Mouse (Mus musculus) hematopoietic stem cell, adult 5-6 weeks (primary cell): ENCODE measurements around the gene Fcrl1. TPM values are rescaled to one million over a fixed set of nuclear protein-coding genes. Genes with fewer than 3 reads are reported as not detected.
"Not testable (repeated sequence)": the region's sequence is repeated elsewhere in the genome, so short reads cannot be mapped to it uniquely, and the experiment has no call there.

Experiments
- ATAC-seq, 2 experiments: fragments of 125-278 bp in 1 of 2; replicated peaks in 1 of 2; 2 replicates each; pipeline ENCODE4 v1.8.0; 2016 to 2017; ENCODE audit warnings: inconsistent platforms in 2 of 2, mild to moderate bottlenecking in 2 of 2, moderate number of reproducible peaks in 2 of 2, low read depth in 1 of 2, moderate TSS enrichment in 1 of 2; ENCODE audit not compliant: low FRiP score in 2 of 2, poor library complexity in 2 of 2, severe bottlenecking in 2 of 2, insufficient read depth in 1 of 2, low TSS enrichment in 1 of 2
- total RNA-seq: library from RNA; stranded (forward); fragments of 172-1452, 232-1000 nt; gene quantifications from 2 replicates; pipeline ENCODE4 v1.2.3, GENCODE M21; 2017

The Fcrl1 gene
- 3.7 and 6.4 TPM in 2 replicates for total RNA-seq

DNA sequence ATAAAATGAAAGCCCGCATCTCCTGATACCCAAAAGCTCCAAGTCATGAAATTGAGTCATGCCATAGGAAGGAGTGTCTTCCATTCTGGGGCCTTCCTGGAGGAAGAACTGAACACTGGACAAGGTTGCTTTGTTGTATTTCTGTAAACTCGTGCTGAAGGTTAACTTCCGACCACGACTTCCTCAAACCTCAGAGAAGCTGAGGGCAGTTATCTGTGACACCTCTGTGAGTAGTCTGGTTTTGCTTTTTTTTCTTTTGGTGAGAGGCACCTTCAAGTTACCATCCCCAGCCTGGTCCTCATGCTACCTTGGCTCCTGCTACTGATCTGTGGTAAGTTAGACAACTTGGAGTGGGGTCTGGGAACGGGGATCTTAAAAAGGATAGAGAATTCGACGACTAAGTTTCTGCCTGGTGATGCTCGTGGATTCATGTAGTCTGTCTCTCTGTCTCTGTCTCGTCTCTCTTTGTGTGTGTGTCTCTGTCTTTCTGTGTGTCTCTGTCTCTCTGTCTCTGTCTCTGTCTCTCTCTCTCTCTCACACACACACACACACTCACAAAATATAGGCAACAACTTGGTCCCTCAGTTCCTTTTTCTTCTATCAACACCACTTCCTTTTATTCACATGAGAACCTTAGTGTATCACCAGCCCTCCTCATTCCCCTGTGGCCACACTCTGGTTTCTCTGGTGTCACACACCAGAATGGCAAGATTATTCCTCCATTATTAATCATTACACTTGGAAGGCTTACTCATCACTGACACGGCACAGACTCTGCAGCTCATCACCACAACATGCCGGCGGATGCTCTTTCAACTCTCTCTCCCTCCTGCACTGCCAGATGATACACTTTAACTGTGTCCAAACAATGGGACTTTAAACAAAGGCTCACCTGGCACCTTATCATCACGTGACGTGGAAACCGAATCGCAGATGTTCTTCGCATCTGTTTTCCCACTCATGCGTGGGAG is at the start of gene Fcrl1:
Gene Fcrl1 (plus strand): TSS at position 193 of the 971 bp plus-strand sequence.
- peak; percentile 79 to 84 for ATAC-seq

DNA sequence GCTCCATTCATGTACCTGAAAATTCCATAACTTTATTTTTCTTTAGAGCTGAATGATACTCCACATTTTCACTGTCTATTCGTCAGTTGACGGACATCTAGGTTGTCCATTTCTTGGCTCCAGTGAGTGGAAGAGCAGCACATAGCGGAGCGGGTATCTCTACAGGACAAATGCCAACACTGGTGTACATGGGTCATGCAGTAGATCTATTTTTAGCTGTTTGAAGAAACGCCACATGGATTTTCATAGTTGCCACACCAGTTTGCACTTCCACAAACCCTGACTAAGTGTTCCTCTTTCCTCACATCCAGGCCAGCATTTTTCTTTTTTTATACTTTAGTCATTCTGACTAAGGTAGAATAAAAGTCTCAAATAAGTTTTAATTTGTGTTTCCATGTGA is 38.3 kb upstream of the Fcrl1 start:
- ATAC-seq, result no peak

DNA sequence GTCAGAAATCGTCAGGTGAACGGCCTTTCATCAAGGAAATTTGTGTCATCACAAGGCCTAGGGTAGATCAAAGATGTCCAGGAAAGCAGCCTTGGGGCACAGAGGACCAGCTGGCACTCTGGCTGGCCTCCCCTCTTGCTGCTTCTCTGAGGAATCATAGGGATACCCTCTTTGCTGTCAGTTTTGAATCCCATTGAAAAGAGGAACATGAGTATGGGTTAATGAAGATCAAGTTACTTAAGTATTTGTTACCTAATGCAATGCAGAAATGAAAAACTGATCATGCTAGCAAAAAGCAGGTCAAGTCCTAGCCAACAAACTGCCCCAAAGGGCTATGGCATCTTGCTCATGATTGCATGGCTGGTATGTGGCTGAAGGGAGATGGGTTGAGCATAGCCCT is 25.2 kb upstream of the Fcrl1 start:
- ATAC-seq, result not testable (repeated sequence)

DNA sequence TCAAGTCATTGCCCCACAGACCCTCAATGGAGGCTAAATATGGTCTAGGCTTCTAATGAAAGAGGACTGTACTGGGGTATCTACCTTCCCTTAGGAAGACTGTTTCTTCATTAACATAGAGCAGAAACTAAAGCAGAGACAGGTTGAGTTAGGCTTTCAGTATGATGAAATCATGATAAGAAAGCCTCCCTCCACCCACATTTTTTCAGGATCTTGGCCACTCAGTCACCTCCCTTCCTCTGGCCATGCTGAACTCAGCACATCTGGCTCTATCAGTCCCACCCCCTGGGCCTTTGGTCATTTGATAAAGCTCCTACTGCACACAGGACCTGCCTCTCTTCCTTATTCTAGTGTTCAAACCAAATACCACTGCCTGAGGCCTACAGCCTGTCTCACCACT is 18.6 kb upstream of the Fcrl1 start, which contains the start of gene Cd5l:
Gene Cd5l (plus strand): TSS at position 301 of the 400 bp plus-strand sequence.
- ATAC-seq, result no peak

DNA sequence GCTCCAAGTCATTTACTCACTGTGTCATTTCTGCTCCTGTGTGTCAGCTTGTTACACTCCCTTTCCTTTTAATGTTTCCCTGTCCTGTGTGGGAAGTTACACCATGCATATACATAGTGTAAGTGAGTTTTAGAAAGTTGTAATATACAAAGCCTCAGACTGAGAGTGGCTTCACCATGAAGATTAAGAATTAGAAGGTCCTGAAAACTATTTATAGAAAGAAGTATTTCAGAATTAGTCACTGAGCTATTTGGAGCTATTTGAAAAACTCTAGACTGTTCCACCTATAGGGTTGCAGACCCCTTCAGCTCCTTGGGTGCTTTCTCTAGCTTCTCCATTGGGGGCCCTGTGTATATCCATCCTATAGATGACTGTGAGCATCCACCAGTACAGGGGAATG is 17.0 kb upstream of the Fcrl1 start:
- no peak for ATAC-seq

DNA sequence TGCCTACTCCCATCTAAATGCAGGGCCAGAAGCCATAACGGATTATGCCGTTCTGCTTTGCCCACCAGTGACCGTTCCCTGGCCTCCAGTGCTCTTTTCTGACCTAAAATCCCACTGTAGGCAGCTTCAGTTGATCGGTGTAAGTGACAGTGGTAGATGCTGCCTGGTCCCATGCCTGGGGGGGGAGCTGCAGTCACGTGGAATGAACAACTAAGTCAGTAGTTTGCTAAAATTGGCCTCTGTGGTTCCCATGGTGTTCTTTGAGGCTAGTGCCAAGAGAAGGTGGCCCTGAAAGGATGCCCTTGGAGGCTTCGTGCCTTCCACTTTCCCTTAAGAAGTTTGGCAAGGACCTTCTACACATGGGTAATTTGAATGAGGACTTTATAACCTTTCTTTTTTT is 15.7 kb upstream of the Fcrl1 start:
- ATAC-seq, result no peak

DNA sequence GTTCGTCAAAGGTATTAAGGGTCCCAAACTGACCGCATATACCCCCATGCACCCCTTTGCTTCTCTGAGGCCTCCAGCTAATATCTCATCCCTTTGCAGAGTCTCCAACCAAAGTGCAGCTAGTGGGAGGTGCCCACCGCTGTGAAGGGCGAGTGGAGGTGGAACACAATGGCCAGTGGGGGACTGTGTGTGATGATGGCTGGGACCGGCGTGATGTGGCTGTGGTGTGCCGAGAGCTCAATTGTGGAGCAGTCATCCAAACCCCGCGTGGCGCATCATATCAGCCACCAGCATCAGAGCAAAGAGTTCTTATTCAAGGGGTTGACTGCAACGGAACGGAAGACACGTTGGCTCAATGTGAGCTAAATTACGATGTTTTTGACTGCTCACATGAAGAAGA is 10.5 kb upstream of the Fcrl1 start:
- ATAC-seq, result no peak

DNA sequence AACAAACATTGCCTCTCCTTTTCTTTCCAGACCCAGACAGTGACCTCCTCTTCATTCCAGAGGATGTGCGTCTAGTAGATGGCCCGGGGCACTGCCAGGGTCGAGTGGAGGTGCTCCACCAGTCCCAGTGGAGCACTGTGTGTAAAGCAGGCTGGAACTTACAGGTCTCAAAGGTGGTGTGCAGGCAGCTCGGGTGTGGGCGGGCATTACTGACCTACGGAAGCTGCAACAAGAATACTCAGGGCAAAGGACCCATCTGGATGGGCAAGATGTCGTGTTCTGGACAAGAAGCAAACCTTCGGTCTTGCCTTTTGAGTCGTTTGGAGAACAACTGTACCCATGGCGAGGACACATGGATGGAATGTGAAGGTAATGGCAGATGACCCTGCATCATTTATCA is 8.7 kb upstream of the Fcrl1 start:
- no peak for ATAC-seq

DNA sequence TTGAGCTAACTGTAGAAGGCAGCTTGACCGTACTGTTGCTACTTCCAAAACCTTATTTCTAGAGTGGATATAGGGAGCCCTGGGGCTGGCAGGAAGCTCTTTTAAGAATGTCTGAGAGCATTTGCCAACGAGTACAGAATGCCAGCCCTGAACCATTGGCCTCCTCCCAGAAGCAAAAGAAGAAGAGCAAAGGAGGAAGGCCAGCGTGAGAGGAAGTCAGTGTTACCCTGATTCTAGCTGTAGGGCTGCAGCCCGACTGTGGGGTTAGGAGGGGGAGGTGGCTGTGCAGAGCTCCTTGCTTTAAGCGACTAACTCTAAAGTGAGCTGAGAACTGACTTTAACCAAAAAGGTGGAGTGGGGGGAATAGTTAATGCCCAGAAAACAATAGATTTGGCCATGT is 7.0 kb upstream of the Fcrl1 start:
- peak; percentile 42 to 78; a peak in 2 of 4 replicates for ATAC-seq

DNA sequence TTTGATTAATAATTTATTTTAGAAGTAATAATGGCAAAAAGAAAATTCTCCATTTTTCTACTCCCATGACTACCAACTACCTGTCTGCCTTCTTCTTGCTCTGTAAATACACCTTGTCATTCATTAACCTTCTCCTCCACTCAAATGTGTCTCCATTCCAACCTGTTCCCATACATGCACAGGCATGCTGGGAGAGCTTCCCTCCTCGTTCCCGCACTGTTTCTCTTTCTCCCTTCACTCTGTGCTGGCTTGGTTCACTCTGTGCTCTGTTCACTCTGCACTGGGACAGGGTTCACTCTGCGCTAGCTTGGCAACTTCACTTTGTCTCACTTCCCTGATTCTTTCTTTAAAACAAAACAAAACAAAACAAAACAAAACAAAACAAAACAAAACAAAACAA is 1.0 kb downstream of the Fcrl1 start:
- no peak for ATAC-seq

DNA sequence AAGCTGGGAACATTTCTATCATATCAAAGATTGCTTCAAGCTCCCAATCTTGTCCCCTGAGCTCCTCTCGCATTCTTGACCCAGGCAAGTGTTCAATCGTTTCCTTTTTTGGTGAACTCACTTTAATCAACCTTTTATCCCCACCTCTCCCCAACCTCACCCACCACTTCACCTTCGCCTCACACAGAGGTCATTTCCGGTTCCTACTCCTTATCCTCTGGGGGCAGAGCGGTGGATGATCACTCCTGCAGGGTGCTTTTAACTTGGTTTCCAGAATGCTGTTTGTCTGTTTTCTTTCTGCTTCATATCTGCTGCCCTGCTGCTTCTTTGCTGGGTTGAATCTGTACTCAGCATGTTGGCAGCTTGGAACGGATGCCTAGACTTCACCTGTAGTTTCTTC is 1.5 kb downstream of the Fcrl1 start:
- ATAC-seq, result no peak

DNA sequence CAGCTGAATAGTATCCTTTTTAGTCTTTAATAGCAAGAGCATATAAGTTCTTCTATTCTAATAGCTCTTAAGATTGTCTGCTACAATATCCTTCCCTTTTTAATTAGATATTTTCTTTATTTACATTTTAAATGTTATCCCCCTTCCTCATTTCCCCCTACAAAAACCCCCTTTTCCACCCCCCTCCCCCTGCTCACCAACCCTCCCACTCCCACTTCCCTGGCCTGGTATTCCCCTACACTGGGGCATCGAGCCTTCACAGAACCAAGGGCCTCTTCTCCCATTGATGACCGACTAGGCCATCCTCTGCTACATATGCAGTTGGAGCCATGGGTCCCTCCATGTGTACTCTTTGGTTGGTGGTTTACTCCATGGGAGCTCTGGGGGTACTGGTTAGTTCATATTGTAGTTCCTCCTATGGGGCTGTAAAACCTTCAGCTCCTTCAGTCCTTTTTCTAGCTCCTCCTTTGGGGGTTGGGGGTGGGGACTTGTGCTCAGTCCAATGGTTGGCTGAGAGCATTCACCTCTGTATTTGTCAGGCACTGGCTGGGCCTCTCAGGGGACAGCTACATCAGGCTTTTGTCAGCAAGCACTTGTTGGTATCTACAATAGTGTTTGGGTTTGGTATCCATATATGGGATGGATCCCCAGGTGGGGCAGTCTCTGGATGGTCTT is 3.6 kb downstream of the Fcrl1 start:
- ATAC-seq, result not testable (repeated sequence)

DNA sequence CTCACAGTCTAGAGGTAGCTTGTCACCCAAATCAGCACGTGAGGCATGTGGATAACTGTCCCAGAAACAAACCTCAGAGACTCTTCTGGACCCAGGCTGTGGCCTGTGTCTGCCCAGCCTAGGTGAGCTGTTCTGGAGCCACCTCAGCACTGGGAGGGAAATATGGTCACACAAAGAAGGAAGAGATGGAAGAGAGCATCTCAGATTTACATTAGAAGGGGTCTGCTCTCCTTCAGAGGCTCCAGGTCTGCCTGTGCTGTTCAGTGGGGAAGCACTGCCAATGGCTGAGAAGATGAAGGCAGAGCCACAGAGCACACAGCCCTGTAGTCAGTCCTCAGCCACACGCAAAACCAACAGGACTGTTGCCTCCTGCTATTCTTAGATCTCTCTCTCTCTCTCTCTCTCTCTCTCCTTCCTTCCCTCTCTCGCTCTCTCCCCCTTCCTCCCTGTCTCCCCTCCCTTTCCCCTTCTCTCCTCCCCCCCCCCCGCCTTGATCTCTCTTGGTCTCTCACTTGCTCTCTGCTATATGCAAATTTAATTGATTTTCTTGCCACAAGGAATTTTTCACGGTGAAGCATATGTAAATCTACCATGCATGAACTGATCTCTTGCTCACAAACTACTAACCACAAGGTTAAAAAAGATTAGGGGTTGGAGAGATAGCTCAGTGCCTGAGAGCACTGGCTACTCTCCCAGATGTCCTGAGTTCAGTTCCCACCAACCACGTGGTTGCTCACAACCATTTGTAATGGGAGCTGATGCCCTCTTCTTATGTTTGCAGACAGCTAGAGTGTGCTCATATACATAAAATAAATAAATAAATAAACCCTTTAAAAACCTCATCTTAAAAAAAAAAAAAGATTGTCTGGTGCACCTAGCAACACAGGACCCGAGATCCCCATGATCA is 5.9 kb downstream of the Fcrl1 start:
- ATAC-seq, result peak; percentile 17 to 21; a peak in 1 of 4 replicates

DNA sequence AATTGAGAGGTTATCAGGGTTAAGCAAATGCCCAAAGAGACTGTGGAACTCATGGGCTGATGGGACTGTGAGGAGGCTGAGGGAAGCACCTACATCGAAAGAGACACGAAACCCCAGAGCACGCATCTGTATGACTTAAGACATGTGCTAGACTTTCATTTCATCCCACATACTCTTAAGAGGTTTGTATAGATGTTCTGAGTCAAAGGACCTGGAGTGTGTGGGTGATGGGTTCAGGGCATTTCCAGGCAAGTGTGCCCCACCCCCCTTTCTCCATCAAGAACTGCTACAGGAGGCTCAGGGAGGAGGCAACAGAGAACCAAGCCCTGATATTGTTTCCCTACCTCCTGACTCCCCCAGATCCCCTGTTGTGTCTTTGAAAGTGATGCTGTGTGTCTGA is 7.1 kb downstream of the Fcrl1 start:
- no peak for ATAC-seq

DNA sequence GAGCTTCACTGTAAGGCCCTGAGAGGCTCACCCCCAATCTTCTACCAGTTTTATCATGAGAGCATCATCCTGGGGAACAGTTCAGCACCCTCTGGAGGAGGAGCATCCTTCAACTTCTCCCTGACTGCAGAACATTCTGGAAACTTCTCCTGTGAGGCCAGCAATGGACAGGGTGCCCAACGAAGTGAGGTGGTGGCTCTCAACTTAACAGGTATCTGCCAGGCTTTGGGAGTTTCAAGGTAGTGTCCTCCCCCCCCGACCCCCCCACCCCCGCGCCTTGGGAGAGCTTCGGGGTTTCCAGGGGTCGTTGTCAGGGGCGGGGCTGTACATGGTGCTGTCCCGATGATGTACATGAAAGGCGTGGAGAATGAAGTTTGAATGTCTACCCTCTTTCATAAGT is 8.9 kb downstream of the Fcrl1 start:
- no peak for ATAC-seq

DNA sequence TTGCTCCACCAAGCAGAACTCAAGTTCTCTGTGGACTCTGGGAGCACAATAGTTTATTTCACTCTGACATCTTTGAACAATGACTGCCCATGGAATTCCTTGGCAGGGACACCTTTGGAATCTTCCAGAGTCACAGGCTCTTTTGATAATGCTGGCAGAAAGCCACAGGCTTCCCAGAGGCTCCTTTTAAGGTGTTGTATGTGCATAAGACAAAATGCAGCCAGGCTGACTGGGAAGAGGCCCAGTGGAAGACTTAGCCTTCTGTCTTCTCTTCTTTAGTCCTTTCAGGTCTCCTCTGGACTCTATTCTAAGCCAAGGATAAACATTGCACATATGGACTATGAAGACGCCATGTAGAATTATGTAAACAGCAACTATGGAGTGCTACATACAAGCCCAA is 14.7 kb downstream of the Fcrl1 start:
- ATAC-seq, result no peak

DNA sequence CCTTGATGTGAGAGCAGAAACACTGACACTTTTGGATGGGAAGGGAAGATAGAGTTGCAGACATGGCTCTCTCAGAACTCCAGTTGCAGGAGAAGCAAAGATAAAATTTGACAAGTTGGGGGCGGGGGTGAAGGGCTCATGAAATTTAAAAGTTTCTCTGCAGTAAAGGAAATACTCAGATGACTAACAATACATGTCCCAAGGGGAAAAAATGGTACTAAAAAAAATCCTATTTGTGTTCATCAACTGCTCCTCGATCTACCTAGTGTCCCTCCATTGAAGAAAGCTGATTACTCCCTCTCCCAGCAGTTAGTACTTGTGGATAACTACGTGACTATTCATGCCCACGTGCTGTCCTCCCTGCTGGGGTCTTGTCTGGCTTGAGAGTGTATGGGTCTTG is 22.6 kb downstream of the Fcrl1 start:
- no peak for ATAC-seq
